Mouse (Mus musculus): ENCODE data around the gene Zfp648. TPM values are rescaled to one million over a fixed set of nuclear protein-coding genes. Genes with fewer than 3 reads are reported as not detected.
A peak's percentile ranks its signal among the peaks of the same experiment; 100 is the strongest.

Gene Zfp648
- polyA plus RNA-seq, 1 experiment from 2014 or later: not detected

DNA sequence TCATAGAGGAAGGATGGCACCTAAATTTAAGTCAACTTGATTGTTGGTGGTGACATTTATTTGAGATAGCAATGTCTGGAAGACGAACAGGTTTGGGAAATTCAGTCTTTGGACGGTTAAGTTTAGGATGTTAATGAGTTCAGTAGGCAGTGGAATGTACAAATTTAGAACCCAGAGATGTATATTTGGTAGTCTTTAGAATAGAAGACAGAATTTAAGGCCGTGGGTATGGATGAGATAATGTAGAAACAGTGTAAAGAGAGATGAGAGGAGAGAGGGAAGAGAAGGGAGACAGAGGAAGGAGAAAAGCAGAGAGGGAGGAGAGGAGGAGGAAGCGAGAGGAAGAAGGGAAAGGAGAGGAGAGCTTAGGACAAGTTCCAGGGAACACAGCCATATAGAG, 12.8 kb upstream of the Zfp648 start:
- H3K27ac ChIP-seq (ENCODE audit: low read length): no peak overlapping the region
- TF ChIP-seq CTCF (IDR thresholded peaks at IDR 0.05) (no peak), EP300 (IDR thresholded peaks at IDR 0.05) (no peak)
- no peaks in the 10 kb centered on the region for H3K9me3 ChIP-seq (ENCODE audit: low read length)
- H3K27me3 ChIP-seq (replicated peaks; ENCODE audit: insufficient read depth, low read length): no peaks in the 10 kb centered on the region
- no peak for DNase-seq (ENCODE audit: low spot score)
- H3K4me1 ChIP-seq (ENCODE audit: insufficient read depth, low read depth, low read length): no peaks in the 10 kb centered on the region
- no peak overlapping the region for H3K4me3 ChIP-seq (ENCODE audit: low read depth, low read length)
- H3K36me3 ChIP-seq (ENCODE audit: insufficient read depth, low read length): no peaks in the 10 kb centered on the region
- ATAC-seq: no peak
- H3K4me2 ChIP-seq (replicated peaks; ENCODE audit: low read depth, low read length): no peak overlapping the region
- 84% methylated on average over 4 of the region's 4 CpGs for WGBS
- H3K9ac ChIP-seq (replicated peaks; ENCODE audit: low read depth): no peak overlapping the region

DNA sequence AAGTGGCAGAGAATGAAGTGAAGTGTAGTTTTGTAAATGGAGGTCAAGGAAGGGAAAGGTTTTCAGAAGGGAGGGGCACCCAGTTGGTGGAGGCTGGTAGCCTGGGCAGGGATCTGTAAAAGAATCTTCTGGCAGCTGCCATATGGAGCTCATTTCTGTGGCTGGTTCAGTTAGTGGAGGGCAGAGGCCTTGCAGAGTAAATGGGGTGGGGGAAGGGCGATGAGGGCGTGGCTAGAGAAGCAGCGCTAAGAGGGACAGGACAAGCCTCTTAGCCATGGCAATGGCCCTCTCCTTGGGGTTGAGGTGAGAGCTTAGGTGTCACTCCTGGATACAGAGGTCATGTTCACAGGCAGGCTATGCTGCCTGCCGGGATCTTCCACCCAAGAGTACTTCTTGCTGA, 12.4 kb upstream of the Zfp648 start:
- H3K27ac ChIP-seq (ENCODE audit: low read length): no peak overlapping the region
- no peaks in the 10 kb centered on the region for H3K27me3 ChIP-seq (replicated peaks; ENCODE audit: insufficient read depth, low read length)
- no peaks in the 10 kb centered on the region for H3K4me1 ChIP-seq (ENCODE audit: insufficient read depth, low read depth, low read length)
- WGBS: 34% methylated on average over 4 of the region's 4 CpGs
- DNase-seq (ENCODE audit: low spot score) (no peak), ATAC-seq (0 out of 2 replicates have a peak, but pooled peaks have one; percentile 4)
- H3K9me3 ChIP-seq (ENCODE audit: low read length): no peaks in the 10 kb centered on the region
- no peak overlapping the region for H3K9ac ChIP-seq (replicated peaks; ENCODE audit: low read depth)
- no peak for TF ChIP-seq CTCF (IDR thresholded peaks at IDR 0.05)
- no peak for TF ChIP-seq EP300 (IDR thresholded peaks at IDR 0.05)
- H3K4me2 ChIP-seq (replicated peaks; ENCODE audit: low read depth, low read length): no peak overlapping the region
- no peaks in the 10 kb centered on the region for H3K36me3 ChIP-seq (ENCODE audit: insufficient read depth, low read length)
- no peak overlapping the region for H3K4me3 ChIP-seq (ENCODE audit: low read depth, low read length)

DNA sequence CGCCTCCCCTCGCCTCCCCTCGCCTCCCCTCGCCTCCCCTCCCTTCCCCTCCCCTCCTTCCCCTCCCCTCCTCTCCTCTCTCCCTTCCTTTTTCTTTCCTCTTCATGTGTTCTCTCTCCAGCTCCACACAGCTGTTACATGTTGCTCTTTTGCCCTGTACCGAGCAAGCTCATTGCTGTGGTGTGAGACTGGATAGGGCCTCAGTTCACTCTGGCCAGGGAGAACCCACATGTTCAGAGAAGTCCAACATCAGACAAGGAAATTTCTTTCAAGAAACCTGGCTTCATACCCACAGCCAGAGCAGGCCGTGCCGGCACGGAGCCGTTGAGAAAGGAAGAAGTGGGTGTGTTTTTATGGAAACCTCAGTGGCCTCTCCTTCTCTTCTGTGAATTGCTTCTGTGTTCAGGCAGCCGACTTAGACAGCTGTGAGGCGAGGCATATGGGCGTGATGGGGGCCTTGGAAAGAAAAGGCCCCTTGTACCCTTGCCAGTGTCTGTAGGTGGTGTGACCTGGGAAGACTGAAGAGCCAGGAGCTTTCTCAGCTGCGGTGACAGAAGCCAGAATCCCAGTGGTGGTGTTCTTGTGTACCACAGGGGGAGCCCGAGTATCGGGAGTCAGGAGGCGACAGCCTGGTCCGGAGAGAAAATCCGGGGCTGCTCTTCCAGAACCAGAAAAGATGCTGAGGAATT, 11.0 kb upstream of the Zfp648 start:
- TF ChIP-seq EP300 (IDR thresholded peaks at IDR 0.05) (no peak), CTCF (IDR thresholded peaks at IDR 0.05) (peak; percentile 35)
- ATAC-seq (no peak), DNase-seq (ENCODE audit: low spot score) (peak; percentile 18)
- no peaks in the 10 kb centered on the region for H3K36me3 ChIP-seq (ENCODE audit: insufficient read depth, low read length)
- H3K9ac ChIP-seq (replicated peaks; ENCODE audit: low read depth): no peak overlapping the region
- no peak overlapping the region for H3K4me3 ChIP-seq (ENCODE audit: low read depth, low read length)
- no peak overlapping the region for H3K4me2 ChIP-seq (replicated peaks; ENCODE audit: low read depth, low read length)
- H3K27me3 ChIP-seq (replicated peaks; ENCODE audit: insufficient read depth, low read length): no peaks in the 10 kb centered on the region
- no peak overlapping the region for H3K27ac ChIP-seq (ENCODE audit: low read length)
- no peaks in the 10 kb centered on the region for H3K4me1 ChIP-seq (ENCODE audit: insufficient read depth, low read depth, low read length)
- no peaks in the 10 kb centered on the region for H3K9me3 ChIP-seq (ENCODE audit: low read length)
- 70% methylated on average over 14 of the region's 18 CpGs for WGBS

DNA sequence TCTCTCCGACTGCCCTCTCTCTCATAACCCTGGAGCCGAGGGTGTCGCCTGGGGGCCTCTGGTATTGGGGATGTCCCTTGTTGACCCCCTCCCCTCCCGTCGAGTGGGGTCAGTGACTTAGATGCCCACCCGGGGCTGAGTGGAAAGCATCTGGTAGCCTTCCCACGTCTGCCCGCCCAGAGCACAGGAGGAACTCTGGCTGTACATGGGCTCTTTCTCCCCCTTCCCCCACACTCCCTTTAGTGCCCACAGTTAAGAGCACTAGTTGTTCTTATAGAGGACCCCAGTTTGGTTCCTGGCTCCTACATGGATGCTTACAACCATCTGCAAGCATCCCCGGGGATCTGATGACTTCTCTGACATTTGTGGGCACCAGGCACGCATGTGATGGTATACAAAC, 2.1 kb upstream of the Zfp648 start:
- DNase-seq (ENCODE audit: low spot score) (no peak), ATAC-seq (no peak)
- Histone ChIP-seq H3K4me1 (ENCODE audit: insufficient read depth, low read depth, low read length) (no peaks in the 10 kb centered on the region), H3K9me3 (ENCODE audit: low read length) (no peaks in the 10 kb centered on the region), H3K36me3 (ENCODE audit: insufficient read depth, low read length) (no peaks in the 10 kb centered on the region), H3K4me2 (replicated peaks; ENCODE audit: low read depth, low read length) (no peak overlapping the region), H3K4me3 (ENCODE audit: low read depth, low read length) (no peak overlapping the region), H3K9ac (replicated peaks; ENCODE audit: low read depth) (no peak overlapping the region), H3K27ac (ENCODE audit: low read length) (no peak overlapping the region), H3K27me3 (replicated peaks; ENCODE audit: insufficient read depth, low read length) (no peaks in the 10 kb centered on the region)
- TF ChIP-seq EP300 (IDR thresholded peaks at IDR 0.05): no peak
- TF ChIP-seq CTCF (IDR thresholded peaks at IDR 0.05): no peak
- WGBS: 85% methylated on average over 10 of the region's 10 CpGs

DNA sequence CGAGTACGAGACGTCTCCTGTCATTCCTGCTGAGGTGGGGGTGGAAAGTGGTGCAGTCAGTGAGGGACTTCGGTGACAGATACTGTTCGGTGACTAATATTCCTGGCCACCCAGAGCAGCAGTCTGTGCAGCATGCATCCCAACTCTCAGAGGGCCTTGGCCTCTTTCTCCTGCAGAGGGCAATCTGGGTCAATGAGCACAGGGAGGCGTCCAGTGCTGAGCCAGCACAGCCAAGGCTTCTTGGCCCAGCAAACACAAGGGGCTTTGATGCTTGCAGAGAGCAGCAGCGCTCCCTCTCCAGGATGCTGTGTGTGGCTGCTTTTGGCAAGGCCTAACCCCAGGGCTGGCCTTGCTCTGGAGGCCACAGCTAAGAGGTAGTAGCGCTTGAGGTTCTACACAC, 1.6 kb downstream of the Zfp648 start:
- TF ChIP-seq EP300 (IDR thresholded peaks at IDR 0.05) (no peak), CTCF (IDR thresholded peaks at IDR 0.05) (peak; percentile 12; the same call in 1 of the 2 replicates)
- Histone ChIP-seq H3K4me1 (ENCODE audit: insufficient read depth, low read depth, low read length) (no peaks in the 10 kb centered on the region), H3K27me3 (replicated peaks; ENCODE audit: insufficient read depth, low read length) (peaks cover 19% of the 10 kb centered on the region), H3K27ac (ENCODE audit: low read length) (no peak overlapping the region), H3K9me3 (ENCODE audit: low read length) (no peaks in the 10 kb centered on the region), H3K36me3 (ENCODE audit: insufficient read depth, low read length) (no peaks in the 10 kb centered on the region), H3K4me3 (ENCODE audit: low read depth, low read length) (no peak overlapping the region), H3K4me2 (replicated peaks; ENCODE audit: low read depth, low read length) (no peak overlapping the region), H3K9ac (replicated peaks; ENCODE audit: low read depth) (no peak overlapping the region)
- 81% methylated on average over 8 of the region's 8 CpGs for WGBS
- ATAC-seq (no peak), DNase-seq (ENCODE audit: low spot score) (no peak)

DNA sequence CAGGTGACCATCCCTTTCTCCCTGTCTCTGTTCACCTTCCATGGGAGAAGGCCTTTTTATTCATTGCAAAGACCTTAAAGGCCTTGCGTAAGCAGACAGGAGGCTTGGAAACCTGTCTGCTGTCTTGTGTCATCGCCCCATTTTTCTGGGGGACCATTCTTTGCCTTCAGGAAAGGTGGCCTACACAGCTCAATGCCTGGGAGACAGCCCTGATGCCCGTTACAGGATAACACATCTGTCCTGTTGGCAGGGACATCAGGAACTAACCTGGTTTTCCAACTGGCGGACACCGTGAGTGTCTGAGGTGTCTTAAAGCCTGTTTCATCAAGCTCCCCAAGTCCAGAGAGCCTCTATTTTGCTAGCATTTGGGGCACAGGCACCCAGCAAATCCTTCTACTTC, 2.4 kb downstream of the Zfp648 start:
- DNase-seq (ENCODE audit: low spot score) (no peak), ATAC-seq (no peak)
- no peak overlapping the region for H3K4me2 ChIP-seq (replicated peaks; ENCODE audit: low read depth, low read length)
- peaks cover 19% of the 10 kb centered on the region for H3K27me3 ChIP-seq (replicated peaks; ENCODE audit: insufficient read depth, low read length)
- WGBS: 89% methylated on average over 5 of the region's 5 CpGs
- H3K9me3 ChIP-seq (ENCODE audit: low read length): no peaks in the 10 kb centered on the region
- H3K27ac ChIP-seq (ENCODE audit: low read length): no peak overlapping the region
- TF ChIP-seq CTCF (IDR thresholded peaks at IDR 0.05) (no peak), EP300 (IDR thresholded peaks at IDR 0.05) (no peak)
- H3K4me3 ChIP-seq (ENCODE audit: low read depth, low read length): no peak overlapping the region
- no peaks in the 10 kb centered on the region for H3K36me3 ChIP-seq (ENCODE audit: insufficient read depth, low read length)
- no peaks in the 10 kb centered on the region for H3K4me1 ChIP-seq (ENCODE audit: insufficient read depth, low read depth, low read length)
- H3K9ac ChIP-seq (replicated peaks; ENCODE audit: low read depth): no peak overlapping the region
